Mouse (Mus musculus) stomach, embryonic 15.5 days (tissue): ENCODE results near the gene Hoxb6. TPM values are rescaled to one million over a fixed set of nuclear protein-coding genes. Genes with fewer than 3 reads are reported as not detected.

Source experiments
- ATAC-seq: fragments of 200-750 bp; cut with Nextera tagmentation; 2 replicates; pipeline ENCODE4 v1.8.0; 2017; ENCODE audit warnings: low read depth, moderate number of reproducible peaks, moderate TSS enrichment; ENCODE audit not compliant: insufficient read depth, low FRiP score
- H3K27ac ChIP-seq: fragments of 300-500 bp; sonication (generic); 2 replicates; pipeline ENCODE4 v1.5.1; 2015; ENCODE audit warnings: mild to moderate bottlenecking, inconsistent platforms
- H3K27me3 ChIP-seq: fragments of 300-500 bp; sonication (generic); replicated peaks from 2 replicates; pipeline ENCODE4 v1.6.1; 2015; ENCODE audit warnings: inconsistent platforms
- H3K36me3 ChIP-seq: fragments of 300-500 bp; sonication (generic); 2 replicates; pipeline ENCODE4 v1.6.1; 2015; ENCODE audit warnings: inconsistent platforms
- H3K4me1 ChIP-seq: fragments of 300-500 bp; sonication (generic); 2 replicates; pipeline ENCODE4 v1.6.1; 2015; ENCODE audit warnings: inconsistent platforms
- H3K4me2 ChIP-seq: fragments of 300-500 bp; sonication (generic); 2 replicates; pipeline ENCODE4 v1.6.1; 2015; ENCODE audit warnings: mild to moderate bottlenecking, inconsistent platforms
- H3K4me3 ChIP-seq: fragments of 300-500 bp; sonication (generic); replicated peaks from 2 replicates; pipeline ENCODE4 v1.5.1; 2015; ENCODE audit warnings: inconsistent platforms
- H3K9ac ChIP-seq: fragments of 300-500 bp; sonication (generic); 2 replicates; pipeline ENCODE4 v1.6.1; 2015; ENCODE audit warnings: inconsistent platforms
- H3K9me3 ChIP-seq: fragments of 300-500 bp; sonication (generic); 2 replicates; pipeline ENCODE4 v1.6.1; 2016; ENCODE audit warnings: inconsistent platforms
- WGBS: fragments of 180-500 bp; shearing (Covaris S2); methylation state at CpG from one replicate; pipeline ENCODE4 v1.1.7; 2015; 5-methylcytosine and 5-hydroxymethylcytosine counted together
- polyA plus RNA-seq: library from polyadenylated mRNA; unstranded; fragments of >200 nt; fragmentation: Nextera tagmentation; extraction: Ambion mirVana; gene quantifications from 2 replicates; pipeline ENCODE4 v1.2.1, GENCODE M21; 2015

Gene Hoxb6
- polyA plus RNA-seq, 1 experiment from 2014 or later, result 10.7 TPM

GRCm38 (mm10) chr11:96272024-96272921 lies 20.0 kb upstream of the Hoxb6 start:
- Histone ChIP-seq H3K4me3 (peak overlapping the region; percentile 34), H3K4me1 (peaks cover 20% of the 10 kb centered on the region), H3K9ac (no peak overlapping the region), H3K36me3 (no peaks in the 10 kb centered on the region), H3K27ac (no peak overlapping the region), H3K4me2 (peak overlapping the region; percentile 55), H3K9me3 (no peaks in the 10 kb centered on the region), H3K27me3 (peaks cover 96% of the 10 kb centered on the region)
- no peak for ATAC-seq
- WGBS, result 1% methylated on average over 58 of the region's 58 CpGs

DNA sequence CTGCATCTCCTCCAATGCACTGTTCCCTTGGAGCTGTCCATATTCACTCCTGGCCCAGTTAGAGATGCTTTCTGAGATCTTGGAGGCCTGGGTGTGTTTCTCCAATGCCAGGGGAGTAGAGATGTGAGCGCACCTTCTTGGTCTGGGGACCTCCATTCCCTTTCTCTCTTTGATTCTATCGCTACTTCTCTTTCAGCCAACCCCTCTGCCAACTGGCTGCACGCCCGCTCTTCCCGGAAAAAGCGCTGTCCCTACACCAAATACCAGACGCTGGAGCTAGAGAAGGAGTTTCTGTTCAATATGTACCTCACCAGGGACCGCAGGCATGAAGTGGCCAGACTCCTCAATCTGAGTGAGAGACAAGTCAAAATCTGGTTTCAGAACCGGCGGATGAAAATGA lies 17.8 kb upstream of the Hoxb6 start:
- no peak overlapping the region for H3K4me3 ChIP-seq
- peaks cover 26% of the 10 kb centered on the region for H3K4me1 ChIP-seq
- 15% methylated on average over 10 of the region's 10 CpGs for WGBS
- H3K9me3 ChIP-seq, result no peaks in the 10 kb centered on the region
- H3K4me2 ChIP-seq, result no peak overlapping the region
- no peak overlapping the region for H3K9ac ChIP-seq
- no peaks in the 10 kb centered on the region for H3K36me3 ChIP-seq
- no peak for ATAC-seq
- H3K27me3 ChIP-seq, result peaks cover 95% of the 10 kb centered on the region
- no peak overlapping the region for H3K27ac ChIP-seq

DNA sequence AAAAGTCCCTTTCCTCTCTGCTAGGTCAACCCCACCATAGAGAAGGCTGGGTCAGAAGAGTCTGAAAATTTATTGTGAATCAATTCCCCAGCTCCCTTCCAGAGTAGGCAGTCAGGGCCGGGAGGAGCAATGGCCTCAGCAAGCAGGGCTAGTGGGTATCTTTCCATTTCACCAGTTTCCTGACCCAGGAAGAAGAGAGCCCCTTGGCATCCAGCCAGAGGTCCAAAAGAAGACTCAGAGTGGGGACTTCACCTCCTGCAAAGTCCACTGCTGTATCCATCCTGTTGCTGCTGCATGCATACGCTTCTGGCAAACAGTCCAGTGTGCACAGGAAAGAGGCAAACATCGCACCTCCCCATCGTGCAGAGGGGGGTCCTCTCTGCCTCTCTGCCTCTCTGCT lies 16.4 kb upstream of the Hoxb6 start:
- no peaks in the 10 kb centered on the region for H3K36me3 ChIP-seq
- no peak for ATAC-seq
- H3K27ac ChIP-seq, result no peak overlapping the region
- no peak overlapping the region for H3K4me3 ChIP-seq
- WGBS, result 26% methylated on average over 4 of the region's 4 CpGs
- no peak overlapping the region for H3K9ac ChIP-seq
- H3K27me3 ChIP-seq, result peaks cover 90% of the 10 kb centered on the region
- H3K9me3 ChIP-seq, result no peaks in the 10 kb centered on the region
- H3K4me2 ChIP-seq, result no peak overlapping the region
- H3K4me1 ChIP-seq, result peaks cover 27% of the 10 kb centered on the region

DNA sequence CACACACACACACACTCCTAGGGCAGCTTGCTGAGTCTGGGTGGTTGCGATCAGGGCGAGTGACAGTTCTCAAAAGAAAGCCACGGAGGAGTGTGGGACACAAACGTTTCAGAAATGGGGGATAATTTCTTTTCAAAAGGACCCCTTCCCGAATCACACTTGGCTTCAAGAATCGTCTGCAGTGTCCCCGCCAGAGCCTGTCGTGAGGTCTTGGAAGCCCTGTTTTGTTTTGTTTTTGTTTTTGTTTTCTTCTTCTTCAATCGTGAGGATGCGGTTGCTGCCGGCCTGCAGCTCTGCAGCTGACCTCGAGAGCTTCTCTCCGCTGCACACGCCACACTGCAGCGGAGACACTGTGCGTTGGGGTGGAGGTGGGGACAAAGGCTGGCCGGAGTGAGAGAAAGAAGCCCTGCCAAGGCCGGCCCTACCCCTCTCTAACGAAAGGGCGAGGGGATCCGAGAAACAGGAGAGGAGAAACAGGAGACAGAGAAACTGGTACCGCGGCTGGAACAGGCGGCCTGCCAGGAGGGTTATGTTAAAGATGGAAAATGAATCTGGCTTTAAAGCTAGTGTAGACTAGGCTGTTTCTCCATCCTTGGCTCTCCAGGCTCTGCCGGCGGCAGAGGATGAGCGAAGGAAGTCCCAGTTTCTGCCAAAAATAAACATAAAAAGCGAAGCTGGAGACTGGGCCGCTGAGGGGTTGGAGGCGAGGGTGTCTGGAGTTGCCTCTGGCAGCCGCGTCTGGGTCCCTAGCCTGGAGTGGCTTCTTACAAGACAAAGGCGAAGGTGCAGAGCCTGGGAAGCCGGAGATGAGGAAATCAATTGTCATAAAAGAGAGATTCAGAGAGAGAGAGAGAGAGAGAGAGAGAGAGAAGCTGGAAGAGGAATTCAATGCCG lies 14.9 kb upstream of the Hoxb6 start:
- H3K9me3 ChIP-seq, result no peaks in the 10 kb centered on the region
- H3K9ac ChIP-seq, result peak overlapping the region; percentile 12; the same call in 1 of the 2 replicates
- H3K4me2 ChIP-seq, result peak overlapping the region; percentile 2; the same call in 1 of the 2 replicates
- no peaks in the 10 kb centered on the region for H3K36me3 ChIP-seq
- peaks cover 83% of the 10 kb centered on the region for H3K27me3 ChIP-seq
- H3K4me3 ChIP-seq, result no peak overlapping the region
- H3K27ac ChIP-seq, result no peak overlapping the region
- ATAC-seq, result no peak
- 7% methylated on average over 35 of the region's 35 CpGs for WGBS
- peaks cover 12% of the 10 kb centered on the region for H3K4me1 ChIP-seq

DNA sequence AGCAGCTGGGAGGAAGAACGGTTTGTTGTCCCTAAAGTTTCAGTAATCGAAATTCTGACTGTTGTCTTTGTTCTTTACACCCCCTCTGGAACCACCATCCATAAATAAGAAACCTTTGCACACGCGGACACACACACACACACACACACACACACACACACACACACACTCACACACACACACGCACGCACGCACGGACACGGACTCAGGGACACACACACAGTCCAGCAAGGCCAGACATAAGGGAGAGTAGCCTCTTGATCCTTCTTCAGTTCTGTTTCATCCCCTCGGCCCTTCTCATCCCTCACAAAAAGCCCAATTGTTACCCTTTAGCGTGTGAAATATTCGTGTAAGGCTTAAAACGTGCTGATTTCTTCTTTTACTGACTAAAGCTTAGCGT lies 14.0 kb upstream of the Hoxb6 start:
- Histone ChIP-seq H3K4me3 (no peak overlapping the region), H3K9ac (no peak overlapping the region), H3K9me3 (no peaks in the 10 kb centered on the region), H3K4me1 (peaks cover 15% of the 10 kb centered on the region), H3K27me3 (peaks cover 79% of the 10 kb centered on the region), H3K27ac (no peak overlapping the region), H3K4me2 (no peak overlapping the region), H3K36me3 (no peaks in the 10 kb centered on the region)
- WGBS, result 22% methylated on average over 14 of the region's 14 CpGs
- ATAC-seq, result no peak

DNA sequence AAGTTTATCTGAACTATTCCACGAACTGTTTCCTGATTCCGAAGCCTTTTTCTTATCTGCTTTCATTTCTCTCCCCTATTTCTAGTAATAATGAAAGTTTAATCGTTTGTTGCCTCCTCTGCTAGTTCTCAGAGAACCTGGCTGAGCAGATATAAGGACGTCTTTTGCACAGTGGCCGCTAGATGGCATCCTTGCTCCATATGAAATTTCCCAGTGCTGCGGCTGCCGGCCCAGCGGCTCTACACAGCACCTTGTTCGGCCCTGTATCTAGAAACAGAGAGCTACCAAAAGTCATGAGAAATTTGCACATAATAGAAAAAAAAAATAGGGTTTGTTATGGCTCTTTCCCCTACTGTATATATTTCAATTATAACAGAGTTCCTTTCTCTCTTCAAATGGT lies 13.5 kb upstream of the Hoxb6 start:
- peaks cover 78% of the 10 kb centered on the region for H3K27me3 ChIP-seq

DNA sequence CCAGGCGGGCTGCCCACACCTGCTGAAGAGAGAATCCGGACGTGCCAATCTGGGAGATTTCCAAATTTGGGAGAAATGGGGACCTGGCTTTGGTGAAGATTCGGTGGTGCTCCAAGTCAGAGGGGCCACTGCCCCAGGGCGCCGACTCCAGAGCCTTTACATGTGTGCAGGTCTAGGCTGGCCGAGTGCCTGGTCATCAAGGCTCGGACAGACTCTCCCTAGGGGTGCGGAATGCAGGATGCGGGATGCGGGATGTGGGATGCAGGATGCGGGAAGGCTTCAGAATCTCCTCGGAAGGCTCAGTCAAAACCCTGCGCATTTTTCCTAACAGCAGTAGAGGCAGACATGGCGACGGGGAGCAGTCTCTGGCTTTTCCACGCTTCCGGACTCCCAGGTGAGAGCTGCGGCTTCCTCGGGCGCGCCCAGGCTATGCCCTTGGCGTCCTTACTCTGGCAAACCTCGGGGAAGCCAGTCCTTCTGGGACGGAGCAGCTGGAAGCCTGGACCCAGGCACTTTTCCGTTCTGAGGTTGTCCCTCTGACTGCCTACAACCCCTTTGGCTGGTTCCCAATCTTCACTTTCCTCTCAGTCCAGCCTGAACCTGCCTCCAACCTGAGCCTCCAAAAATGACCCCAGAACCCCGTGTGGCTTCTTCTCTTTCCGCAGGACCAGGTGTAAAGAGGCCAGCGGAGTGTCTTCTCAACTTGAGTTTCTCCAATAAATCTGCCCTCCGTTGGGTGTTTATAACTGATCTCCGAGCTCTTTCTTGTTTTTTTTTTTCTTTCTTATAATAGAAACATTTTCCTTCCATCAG lies 12.6 kb upstream of the Hoxb6 start:
- ATAC-seq, result no peak
- Histone ChIP-seq H3K9me3 (no peaks in the 10 kb centered on the region), H3K4me3 (no peak overlapping the region), H3K36me3 (no peaks in the 10 kb centered on the region), H3K27ac (no peak overlapping the region), H3K9ac (no peak overlapping the region), H3K4me1 (peaks cover 18% of the 10 kb centered on the region), H3K27me3 (peaks cover 74% of the 10 kb centered on the region), H3K4me2 (peak overlapping the region; percentile 21; the same call in 1 of the 2 replicates)
- WGBS, result 6% methylated on average over 31 of the region's 31 CpGs

More for the DNA sequence above, 13.5 kb upstream of the Hoxb6 start:
- 2% methylated on average over 9 of the region's 9 CpGs for WGBS
- Histone ChIP-seq H3K4me3 (no peak overlapping the region), H3K4me1 (peaks cover 15% of the 10 kb centered on the region), H3K36me3 (no peaks in the 10 kb centered on the region), H3K9ac (no peak overlapping the region), H3K4me2 (no peak overlapping the region), H3K27ac (no peak overlapping the region), H3K9me3 (no peaks in the 10 kb centered on the region)
- peak; percentile 75; the same call in 1 of the 2 replicates for ATAC-seq

GRCm38 (mm10) chr11:96280399-96281378 lies 11.6 kb upstream of the Hoxb6 start:
- H3K9me3 ChIP-seq, result no peaks in the 10 kb centered on the region
- 28% methylated on average over 8 of the region's 8 CpGs for WGBS
- H3K9ac ChIP-seq, result no peak overlapping the region
- H3K36me3 ChIP-seq, result no peaks in the 10 kb centered on the region
- H3K4me1 ChIP-seq, result peaks cover 18% of the 10 kb centered on the region
- no peak overlapping the region for H3K27ac ChIP-seq
- H3K4me2 ChIP-seq, result no peak overlapping the region
- H3K4me3 ChIP-seq, result no peak overlapping the region
- ATAC-seq, result no peak
- peaks cover 64% of the 10 kb centered on the region for H3K27me3 ChIP-seq

DNA sequence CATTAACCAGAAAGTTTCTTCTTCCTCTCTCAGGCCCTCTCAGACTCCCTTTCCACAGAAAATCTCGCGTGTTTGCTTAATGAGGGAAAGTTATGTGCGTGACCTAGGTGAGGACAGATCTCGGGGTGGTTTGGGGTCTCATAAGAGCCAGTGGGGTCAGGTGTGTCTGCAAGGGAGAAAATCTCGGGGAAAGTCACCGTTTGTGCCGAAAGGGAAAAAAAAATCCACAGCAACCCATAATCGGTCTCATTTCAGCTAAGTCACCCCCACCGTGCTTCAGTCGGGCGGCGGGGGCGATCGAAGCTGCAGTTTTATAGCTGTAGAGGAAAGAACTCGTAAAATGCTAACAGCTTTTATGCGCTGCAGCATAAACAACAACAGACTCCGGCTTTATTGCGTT lies 10.9 kb upstream of the Hoxb6 start:
- Histone ChIP-seq H3K9ac (no peak overlapping the region), H3K4me1 (peaks cover 18% of the 10 kb centered on the region), H3K9me3 (no peaks in the 10 kb centered on the region), H3K27me3 (peaks cover 66% of the 10 kb centered on the region), H3K4me2 (no peak overlapping the region), H3K4me3 (no peak overlapping the region; the same call in 1 of the 2 replicates), H3K36me3 (no peaks in the 10 kb centered on the region), H3K27ac (no peak overlapping the region)
- ATAC-seq, result no peak
- 15% methylated on average over 18 of the region's 18 CpGs for WGBS

DNA sequence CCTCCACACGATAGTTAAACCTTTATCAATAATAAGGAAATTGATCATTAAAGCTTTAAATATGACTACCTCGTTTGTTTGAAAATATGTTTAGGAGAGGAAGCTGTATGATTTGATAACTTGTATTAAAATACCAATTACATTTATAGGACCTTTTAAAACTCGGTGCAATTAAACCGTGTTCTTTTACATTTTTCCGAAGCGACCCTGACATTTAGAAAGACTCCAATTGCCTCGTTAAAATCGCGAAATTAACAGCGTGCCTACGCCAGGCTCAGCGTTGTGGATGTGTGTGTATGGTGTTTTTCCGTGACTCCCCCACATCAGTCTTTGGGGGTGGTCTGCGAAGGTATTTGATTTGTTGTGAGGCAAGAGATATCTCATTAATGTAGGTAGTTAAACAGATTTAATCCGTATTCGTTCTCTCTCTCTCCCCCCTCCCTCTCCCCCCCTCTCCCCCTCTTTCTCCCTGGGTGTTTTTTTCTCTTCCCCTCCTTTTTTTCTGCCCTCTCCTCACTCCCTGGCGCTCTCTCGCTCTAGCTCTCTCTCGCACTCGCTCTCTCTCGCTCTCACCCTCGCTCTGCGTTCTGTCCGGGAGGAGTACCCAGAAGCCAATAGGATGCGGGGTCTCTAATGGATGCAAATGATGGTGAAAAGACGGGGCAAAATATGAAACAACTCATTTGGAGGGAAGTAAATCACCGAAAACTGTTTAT lies 10.3 kb upstream of the Hoxb6 start, which contains the start of gene Hoxb8:
Gene Hoxb8 (plus strand): TSS at position 51 of the 716 bp plus-strand sequence.
- Histone ChIP-seq H3K27me3 (peaks cover 66% of the 10 kb centered on the region), H3K4me2 (peak within 1 kb of the TSS; percentile 58), H3K27ac (no peak within 1 kb of the TSS; the same call in 1 of the 2 replicates), H3K9ac (no peak within 1 kb of the TSS), H3K4me3 (peak within 1 kb of the TSS; percentile 47), H3K9me3 (no peaks in the 10 kb centered on the region), H3K4me1 (peaks cover 18% of the 10 kb centered on the region), H3K36me3 (no peaks in the 10 kb centered on the region)
- ATAC-seq, result no peak
- 3% methylated on average over 27 of the region's 27 CpGs for WGBS
